Mouse (Mus musculus): Measurements from ENCODE around the gene Sept8.
A peak's percentile ranks its signal among the peaks of the same experiment; 100 is the strongest.

Gene Sept8

DNA sequence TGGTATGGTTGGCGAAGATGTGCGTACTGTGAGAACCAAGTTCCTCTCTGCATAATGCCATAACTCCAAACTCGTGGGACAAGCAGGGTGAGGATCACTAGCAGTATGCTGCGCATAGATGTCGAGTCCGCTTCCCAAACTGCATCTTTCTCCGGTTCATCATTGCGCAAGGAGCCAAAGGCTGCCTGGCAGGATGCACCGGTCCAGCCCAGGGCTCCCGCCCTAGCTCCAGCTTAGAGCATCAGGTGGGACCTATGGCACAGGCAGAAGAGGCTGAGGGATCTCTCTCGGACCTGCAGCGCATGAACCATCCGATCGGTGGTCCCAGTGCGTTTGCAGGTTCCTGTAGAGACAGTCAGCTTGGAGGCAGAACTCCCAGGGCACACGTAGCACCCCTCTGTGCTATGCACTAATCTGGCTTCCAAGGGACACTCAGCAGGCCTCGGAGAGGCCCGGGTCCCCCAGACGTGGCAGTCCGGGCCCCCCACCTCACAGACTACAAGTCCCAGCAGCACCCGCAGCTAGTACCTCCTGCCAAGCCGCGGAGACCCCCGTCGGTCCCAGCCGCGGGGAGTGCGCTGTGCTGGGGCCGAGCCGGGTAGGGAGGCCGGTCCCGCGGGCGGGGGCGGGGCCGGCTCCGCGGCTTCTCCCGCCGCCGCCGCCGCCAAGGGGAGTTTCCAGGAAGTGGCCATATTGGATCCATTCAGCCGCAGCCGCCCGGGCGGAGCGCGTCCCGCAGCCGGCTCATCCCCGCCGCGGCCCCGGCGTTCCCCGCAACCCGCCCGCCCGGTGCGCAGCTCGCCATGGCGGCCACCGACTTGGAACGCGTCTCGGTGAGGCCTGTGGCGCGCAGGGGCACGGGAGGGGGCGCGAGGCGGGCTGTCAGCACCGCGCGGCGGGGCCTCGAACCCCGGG lies at the start of gene Sept8:
Gene Sept8, plus strand, starts transcription at position 51 of the 915 bp plus-strand sequence.
- DNase-seq (ENCODE audit: low read depth): peak; percentile 54

DNA sequence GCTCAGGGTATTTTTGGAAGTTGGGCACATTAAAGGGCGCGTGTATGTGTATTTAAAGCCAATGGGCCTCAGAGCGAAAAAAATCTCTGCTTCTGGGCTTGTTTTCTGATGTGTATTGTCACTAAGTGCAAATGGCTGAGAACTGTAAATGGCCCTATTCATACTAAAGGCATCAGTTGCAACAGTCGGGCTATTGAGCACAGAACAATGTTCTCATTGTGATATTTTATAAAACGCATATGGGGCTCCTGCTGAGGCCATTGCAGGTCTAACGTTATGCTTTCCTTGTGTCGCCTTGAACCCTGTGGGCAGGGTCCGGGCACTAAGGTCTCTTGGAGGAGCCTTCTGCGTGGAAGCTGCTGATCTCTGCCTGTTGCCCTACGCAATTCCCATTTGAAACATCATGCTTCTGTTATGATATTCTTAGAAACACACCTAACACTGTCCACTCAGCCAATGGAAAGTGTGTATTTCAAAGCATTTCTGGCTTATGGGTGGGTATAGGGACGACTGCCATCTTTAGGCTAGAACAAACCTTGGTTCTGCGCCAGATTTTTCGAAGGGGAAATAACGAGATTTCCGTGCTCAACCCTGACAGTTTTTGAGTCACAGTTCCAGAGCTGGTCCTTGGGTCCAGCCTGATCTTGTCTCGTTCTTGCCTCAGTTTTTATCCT lies 49.6 kb upstream of the Sept8 start:
- no peak for DNase-seq (ENCODE audit: low read depth)

DNA sequence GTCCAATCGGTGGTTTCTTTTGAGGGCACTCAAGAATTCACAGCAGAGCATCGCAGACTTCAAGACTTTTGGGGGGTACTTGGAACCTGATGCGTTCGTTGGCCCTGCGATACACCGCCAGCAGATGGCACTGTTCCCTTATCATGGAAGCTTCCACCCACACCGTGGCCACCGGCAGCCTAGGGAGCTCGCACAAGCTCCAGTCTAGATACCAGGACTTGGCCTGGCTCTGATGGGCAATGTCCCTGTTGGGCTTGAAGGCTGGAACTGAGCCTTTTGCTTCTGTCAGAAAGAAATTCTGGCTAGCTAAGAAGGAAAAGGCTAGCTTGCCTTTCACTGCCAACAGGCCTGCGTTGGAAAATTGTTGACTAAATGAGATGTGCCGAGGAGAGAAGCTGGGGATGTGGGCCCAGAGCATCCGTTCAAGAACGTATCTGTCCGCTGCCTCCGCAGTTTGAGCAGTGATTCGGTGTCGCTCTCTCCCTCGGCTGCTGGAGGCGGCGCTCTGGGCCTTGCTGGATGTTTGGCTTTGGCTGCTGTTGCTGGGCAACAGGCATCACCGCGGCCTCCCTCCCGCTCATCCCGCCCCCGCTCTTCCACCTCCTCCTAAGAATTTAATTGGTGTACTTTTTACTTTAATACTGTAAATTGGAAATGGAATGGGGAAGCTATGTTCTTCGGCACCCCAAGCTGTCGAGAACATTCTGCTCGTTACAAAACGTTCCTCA lies 48.9 kb upstream of the Sept8 start, which contains the start of gene Gm9837:
Gene Gm9837, minus strand, starts transcription at position 512 of the 728 bp plus-strand sequence.
- DNase-seq (ENCODE audit: low read depth): peak; percentile 86

DNA sequence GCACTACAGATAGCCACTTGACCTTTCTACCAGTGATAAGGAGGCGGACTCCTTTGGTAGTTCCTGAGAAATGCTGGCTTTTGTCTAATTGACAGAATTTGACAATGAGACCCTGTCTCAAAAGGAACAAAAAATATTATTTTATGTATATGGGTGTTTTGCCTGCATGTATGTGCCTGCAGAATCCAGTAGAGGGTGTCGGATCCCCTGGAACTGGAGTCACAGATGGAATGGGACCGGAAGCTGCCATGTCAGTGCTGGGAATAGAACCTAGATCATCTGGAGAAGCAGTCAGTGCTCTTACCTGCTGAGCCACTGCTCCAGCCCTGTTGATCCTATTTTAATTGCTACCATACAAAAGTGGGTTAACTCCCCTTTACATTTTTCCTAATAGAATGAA lies 46.3 kb upstream of the Sept8 start:
- DNase-seq (ENCODE audit: low read depth): no peak

DNA sequence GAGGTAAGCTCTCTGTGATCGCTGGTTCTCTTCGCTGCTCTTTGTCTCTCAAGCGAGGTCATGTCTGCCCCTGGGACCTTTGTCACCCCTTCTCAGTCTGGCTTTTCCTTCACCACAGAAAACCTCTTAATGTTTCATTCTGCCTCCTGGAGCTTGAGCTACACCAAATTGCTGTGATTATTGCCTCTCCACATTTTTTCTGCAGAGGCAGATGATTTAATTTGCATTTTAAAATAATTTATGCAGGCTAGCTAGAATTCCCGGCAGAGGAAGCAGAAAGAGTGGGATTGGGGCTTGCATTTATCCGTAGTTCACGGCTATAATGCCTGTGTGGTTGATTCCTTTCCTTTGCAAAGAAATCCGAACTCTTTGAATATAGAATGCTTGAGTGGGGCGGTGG lies 43.4 kb upstream of the Sept8 start:
- DNase-seq (ENCODE audit: low read depth): no peak

DNA sequence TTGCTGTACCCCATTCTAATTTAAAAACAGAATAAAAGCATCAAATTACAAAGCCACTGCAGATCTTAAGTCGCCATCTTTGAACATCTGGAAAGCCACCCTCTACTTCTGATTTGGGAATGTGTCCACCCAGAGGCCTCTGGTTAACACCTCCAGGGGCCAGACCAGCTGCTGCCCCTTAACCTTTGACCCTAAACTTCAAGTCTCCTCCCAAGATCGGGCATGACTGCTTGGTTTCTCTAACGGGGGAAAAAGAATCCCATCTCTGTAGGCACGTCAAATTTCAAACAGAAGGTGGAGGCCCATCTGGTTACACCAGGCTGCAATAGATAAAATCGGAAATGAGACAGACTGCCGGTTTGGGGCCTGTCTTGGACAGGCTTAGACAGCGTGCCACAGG lies 41.2 kb upstream of the Sept8 start:
- DNase-seq (ENCODE audit: low read depth): no peak

DNA sequence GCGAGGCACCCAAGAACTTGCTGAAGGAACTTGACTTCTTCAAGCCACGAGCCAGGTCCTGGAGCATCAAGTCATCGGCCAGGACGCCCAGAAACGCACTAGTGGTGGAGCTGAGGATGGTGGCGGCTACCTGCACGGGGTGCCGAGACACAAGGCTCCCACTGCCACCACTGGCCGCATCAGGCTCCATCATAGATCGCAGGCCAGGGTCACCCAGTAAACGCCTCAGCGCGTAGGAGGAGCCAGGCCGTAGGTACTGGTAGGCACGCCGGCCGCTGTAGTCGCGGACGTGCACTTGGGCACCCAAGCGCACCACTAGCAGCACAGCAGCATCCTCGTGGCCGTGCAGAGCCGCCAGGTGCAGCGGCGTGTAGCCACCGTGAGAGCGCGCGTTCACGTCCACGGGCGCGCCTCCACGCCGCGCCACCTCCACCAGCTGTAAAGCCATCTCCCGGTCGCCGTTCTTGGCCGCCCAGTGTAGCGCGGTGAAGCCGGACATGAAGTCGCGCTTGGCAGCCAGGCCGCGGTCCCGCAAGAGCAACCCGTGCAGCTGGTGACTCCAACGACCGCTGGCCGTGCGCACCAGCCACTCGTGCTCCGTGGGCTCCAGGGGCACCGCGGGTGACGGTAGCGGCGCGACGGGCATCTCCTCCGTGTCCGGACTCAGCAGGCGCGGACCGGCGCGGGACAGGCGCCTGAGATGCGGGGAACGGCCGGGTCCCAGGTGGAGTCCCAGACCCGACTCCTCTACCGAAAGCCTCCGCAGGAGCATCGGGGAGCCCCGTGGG lies 40.5 kb upstream of the Sept8 start:
- no peak for DNase-seq (ENCODE audit: low read depth)

DNA sequence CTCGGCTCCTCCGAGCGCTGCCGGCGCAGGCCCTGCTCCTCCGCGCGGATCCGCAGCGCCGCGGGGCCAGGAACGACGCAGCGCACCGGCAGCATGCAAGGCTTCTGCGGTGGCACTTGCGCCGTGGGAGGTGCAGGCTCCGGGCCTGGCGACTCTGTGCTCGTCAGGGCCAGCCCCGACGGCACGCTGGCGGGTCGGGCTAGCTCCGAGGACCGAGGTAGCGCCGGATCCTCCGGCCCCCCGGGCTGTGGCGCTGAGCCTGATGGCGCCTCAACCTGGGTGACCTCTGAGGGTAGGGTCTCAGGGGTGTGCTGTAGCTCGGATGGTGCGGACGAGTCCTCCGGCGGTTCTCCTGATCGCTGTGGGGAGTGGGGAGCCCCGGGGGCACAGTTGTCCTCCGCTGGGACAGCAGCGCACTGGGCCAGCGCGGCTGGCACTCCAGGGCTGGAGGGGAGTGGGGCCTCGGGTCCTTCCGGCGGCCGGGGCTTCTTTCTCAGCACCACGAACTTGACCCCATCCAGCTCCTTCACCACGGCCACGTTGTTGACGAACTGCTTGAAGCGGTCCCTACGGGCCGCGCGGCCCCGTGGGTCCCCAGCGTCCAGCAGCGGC lies 39.8 kb upstream of the Sept8 start:
- DNase-seq (ENCODE audit: low read depth): no peak

DNA sequence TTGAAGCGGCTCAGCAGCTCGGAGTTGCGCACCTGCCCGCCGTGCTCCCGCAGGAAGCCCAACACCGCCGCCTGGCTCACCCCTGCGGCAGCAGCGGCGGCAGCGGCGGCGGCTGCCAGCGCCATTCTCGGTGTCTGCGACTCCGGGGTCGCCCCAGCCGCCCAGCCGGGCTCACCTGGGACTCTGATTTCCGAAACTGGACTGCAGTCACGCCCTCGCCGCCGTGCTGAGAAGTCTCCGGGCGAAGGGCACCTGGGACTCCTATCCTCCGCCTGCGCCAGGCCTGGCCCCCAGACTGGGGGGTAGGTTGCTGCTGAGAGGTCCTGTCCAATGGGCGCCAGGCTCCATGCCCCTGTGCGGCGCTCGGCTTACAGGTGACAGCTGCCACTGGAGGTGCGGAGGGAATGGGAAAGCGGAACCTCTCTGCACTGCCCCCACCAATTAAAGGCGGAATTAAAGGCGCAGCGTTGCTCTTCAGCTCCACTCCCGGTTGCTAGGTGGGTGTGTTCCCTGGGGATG lies 39.2 kb upstream of the Sept8 start, which contains the start of the genes Gm9945 and Sowaha:
Gene Gm9945, plus strand, starts transcription at position 384 of the 519 bp plus-strand sequence.
Gene Sowaha, minus strand, starts transcription at position 492 of the 519 bp plus-strand sequence.
- DNase-seq (ENCODE audit: low read depth): no peak

DNA sequence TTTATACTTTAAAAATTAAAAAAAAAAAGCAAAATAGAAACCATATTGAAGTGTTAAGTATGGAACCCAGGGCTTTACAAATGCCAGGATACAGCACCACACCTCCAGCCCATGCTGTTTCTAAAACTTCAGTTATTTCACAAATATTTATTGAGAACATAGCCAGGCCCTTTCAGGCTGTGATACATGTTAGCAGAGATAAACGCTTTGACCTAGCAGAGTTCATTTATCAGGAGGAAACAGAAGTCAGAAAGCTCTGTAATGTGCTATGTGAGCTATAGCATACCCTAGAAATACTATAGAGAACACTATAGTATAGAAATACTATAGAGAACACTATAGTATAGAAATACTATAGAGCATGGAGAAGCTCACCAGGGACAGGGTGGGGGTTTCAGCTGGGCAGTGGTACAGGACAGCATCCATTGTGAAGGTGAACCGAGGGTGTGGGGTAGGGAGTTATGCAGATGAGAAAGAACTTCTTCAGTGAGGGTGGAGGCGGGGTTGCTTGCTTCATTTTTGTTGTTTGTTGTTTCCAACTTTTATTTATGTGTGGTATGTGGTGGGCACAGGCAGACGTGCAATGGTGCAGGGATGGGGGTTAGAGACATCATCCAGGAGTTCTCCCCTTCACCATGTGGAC lies 37.8 kb upstream of the Sept8 start:
- no peak for DNase-seq (ENCODE audit: low read depth)

DNA sequence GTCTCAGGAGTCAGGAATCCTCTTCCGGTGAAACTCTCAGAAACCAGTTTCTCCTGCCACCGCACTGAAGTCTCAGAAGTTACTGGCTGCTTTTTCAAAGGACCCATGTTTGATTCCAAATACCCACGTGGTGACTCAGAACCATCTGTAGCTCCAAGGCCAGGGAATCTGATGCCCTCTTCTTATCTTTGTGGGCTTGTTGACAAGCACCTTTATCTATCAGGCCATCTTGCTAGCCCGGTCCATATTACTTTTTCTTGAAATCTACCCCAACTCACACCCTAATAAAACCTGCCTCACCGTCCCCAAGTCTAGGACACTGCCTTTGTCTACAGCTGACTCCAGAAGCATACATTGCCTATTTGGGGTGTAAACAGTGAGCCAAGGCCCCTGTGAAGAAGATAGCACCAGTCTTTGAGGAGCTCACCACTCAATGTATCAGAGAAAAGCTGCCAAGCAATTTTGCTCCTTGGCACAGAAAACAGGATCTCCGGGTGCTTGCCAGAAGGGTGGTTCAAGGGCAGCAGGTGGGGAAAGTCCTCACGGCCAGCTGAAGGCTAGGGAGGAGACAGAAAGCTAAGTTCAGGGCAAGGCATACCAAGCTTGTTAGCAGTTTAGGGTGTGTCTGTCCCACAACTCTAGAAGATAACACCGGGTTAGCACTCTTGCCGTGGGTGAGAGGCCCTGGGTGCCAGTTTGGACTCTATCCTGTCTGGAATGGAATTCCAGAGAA lies 35.7 kb upstream of the Sept8 start:
- DNase-seq (ENCODE audit: low read depth): no peak

DNA sequence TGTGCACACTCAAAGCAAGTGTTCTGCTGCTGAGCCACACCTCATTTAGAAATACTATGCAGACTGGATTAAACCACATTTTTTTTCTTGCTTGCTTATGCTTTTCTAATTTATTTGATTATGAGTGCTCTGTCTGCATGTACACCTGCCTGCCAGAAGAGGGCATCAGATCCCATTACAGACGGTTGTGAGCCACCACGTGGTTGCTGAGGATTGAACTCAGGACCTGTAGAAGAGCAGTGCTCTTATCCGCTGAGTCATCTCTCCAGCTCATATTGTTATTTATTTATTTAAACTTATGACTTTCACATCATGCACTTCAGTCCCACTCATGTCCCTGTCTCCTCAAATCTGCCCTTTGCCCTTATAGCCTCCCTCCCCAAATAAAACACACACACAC lies 33.3 kb upstream of the Sept8 start:
- no peak for DNase-seq (ENCODE audit: low read depth)

DNA sequence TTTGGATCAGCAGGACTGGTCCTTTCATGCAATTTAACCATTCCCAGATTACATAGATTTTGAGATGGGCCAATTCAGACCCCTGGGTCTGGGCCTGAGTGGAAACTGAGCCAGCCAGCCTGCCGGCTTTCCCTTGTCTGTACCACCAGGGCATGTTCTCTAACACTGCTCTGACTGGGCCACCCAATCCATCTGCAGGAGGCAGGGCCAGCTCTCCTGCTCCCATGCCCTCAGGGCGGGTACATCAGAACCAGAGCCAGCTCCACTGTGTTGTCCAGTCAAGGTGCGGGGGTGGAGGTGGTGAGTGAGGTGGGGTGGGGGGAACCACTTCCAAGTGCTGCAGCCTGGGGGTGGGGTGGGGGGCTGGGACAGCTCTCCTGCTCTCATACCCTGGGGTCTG lies 32.7 kb upstream of the Sept8 start:
- no peak for DNase-seq (ENCODE audit: low read depth)

DNA sequence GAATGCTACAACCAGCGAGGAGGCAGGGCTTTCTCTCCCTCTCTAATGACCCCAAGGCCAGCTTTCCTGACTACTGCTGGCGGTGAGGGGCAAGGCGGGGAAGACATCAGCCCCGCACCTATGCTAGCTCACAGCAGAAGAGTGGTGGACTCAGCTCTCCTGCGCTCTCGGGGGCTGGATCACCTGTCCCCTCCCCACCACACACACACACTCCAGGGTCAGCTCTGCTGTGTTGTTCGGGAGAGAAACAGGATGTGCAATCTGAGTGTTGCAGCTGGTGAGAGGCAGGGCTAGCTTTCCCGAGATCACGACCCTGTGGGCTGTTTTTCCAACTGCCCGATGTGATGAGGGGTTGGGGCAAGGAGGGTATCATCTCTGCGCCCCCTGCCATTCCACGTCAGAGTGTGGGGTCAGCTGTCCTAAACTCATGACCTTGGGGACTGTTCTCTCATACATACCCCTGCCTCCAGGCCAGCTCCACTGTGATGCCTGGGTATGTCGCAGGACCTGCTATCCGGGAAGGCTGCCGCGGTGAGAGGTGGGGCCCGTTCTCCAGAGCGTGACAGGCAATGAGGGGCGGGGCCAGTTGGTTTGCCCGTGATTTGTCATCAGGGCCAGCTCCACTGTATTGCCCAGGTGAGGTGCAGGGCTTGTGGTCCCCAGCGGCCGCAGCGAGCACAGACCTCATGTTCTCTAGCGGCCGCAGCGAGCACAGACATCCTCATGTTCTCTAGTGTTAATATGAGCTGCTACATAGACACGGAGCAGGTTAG lies 32.0 kb upstream of the Sept8 start:
- no peak for DNase-seq (ENCODE audit: low read depth)

DNA sequence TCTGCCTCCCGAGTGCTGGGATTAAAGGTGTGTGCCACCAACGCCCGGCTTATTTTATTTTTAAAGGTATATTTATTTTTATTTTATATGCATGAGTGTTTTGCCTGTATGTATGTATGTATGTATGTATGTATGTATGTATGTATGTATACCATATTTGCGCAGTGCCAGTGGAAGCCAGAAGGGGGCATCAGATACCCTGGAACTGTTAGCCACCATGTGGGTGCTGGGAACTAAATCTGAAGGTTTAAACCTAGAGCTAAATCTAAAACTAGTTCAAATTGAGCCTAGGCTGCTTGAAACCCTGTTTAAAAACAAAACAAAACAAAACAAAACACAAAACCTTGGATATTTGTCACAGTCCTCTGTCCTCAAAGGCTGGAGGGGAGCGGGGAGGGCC lies 30.1 kb upstream of the Sept8 start:
- DNase-seq (ENCODE audit: low read depth): no peak

DNA sequence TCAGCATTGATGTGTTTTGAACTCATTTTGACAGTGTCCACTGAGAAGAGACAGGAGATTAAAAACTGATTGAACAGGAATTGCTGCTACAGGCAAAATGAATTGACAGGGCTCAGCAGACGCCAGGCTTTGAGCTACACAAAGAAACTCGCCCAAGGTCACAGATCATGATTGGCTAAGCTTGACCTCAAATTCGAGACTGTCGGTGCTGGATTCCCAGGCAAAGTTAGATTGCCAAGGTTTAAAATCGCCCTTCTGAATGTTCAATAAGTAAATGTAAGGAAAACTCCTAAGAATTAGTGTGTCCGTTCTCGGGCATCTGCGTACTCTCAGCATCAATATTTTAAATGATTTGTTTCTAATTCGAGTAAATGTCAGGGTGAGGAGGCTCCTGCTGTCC lies 29.6 kb upstream of the Sept8 start:
- DNase-seq (ENCODE audit: low read depth): no peak

DNA sequence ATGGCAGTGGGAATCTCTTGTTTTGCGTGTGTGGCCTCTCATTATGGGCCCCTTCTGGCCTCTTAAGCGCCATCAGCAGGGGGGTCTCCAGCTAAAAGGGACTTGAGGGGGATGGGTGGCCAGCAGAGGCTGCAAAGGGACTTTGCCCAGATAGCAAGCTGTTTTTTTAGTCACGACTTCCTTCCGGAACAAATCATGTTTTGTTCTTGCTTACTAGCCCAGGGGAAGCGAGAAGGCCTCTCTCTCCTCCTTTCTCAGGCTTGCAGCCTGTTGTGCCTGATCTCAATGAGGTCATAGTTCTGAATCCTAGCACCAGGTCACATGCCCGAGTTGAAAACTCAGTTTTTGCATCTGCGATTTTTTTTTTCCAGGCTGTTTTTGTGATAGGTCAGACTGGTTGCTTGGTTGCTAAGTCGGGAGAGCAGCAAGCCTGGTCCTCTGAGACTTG lies 27.1 kb upstream of the Sept8 start:
- no peak for DNase-seq (ENCODE audit: low read depth)

DNA sequence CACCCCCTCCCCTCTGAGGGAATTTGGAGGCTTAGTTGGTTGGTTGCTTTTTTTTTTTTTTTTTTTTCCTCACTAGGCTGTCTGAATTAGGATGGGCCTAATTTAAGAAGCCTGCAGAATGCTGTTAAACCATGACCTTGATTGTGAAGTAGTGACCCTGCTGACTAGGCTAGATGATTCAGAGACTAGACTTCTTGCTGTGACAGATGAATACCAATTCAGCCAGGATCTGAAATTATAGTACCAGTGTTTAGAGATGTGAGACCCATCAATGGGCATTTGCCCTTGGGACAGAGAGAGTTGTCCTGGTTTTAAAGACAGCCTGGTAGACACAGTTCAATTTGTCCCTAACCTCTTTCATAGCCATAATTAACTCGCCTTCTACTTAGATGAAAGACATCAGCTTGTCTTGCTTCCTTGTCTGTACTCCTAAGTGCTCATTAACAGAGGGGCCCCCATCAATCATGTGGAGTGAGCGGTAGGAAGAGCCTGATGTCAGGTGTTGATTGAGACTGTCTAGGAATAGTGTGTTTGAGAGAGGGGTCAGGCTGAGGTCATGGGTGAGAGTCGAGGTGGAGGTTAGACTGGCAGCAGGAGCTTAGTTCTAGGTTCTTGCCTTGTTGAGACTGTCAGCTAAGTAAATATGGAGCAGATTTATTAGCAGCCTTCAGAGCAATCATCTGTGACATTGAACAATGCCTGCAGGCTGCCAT lies 25.7 kb upstream of the Sept8 start:
- no peak for DNase-seq (ENCODE audit: low read depth)

All from c-Kit-positive CD71-positive TER-119-negative erythroid progenitor cells, embryonic 14.5 days (primary cell).